Mouse (Mus musculus): ENCODE measurements at regions not wholly inside any gene's neighbourhood (a gene's known extent, or its start where the extent isn't known, plus 50 kb on each side); places are given as distances from the start of the nearest gene placed in this dataset.

GRCm38 (mm10) chr10:96442165-96442564 is 174.6 kb upstream of the Btg1 start:
- no peaks in the 10 kb centered on the region for H3K36me3 ChIP-seq
- no peak for DNase-seq (ENCODE audit: low spot score)
- H3K27ac ChIP-seq, result no peak overlapping the region
- no peaks in the 10 kb centered on the region for H3K9me3 ChIP-seq
- H3K4me1 ChIP-seq, result peaks cover 8% of the 10 kb centered on the region; the same call in 1 of the 2 replicates
- H3K27me3 ChIP-seq (ENCODE audit: insufficient read depth, poor library complexity, severe bottlenecking), result no peaks in the 10 kb centered on the region
- H3K4me3 ChIP-seq, result no peak overlapping the region

DNA sequence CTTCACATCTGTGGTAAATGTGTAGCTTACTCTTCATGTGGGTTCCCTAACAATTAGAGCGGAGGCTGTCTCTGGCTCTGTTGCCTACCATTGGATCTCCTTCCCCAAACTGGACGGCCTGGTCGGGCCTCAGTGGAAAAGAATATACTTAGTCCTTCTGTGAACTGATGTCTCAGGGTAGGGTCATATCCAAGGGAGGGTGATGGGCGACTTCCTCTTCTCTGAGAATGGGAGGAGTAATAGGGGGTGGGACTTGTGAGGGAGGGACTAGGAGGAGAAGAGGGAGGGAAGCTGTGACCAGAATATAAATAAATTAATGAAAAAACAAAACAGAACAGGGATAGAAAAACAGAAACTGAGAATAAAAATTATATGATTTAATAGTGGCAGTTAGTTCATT is 166.5 kb upstream of the Btg1 start:
- Histone ChIP-seq H3K36me3 (no peaks in the 10 kb centered on the region), H3K4me3 (no peak overlapping the region), H3K27me3 (ENCODE audit: insufficient read depth, poor library complexity, severe bottlenecking) (no peaks in the 10 kb centered on the region), H3K4me1 (no peaks in the 10 kb centered on the region), H3K27ac (no peak overlapping the region), H3K9me3 (0 out of 2 replicates have a peak, but pooled peaks cover 3% of the 10 kb centered on the region)
- no peak for DNase-seq (ENCODE audit: low spot score)
- WGBS, result 87% methylated on average over 4 of the region's 4 CpGs

DNA sequence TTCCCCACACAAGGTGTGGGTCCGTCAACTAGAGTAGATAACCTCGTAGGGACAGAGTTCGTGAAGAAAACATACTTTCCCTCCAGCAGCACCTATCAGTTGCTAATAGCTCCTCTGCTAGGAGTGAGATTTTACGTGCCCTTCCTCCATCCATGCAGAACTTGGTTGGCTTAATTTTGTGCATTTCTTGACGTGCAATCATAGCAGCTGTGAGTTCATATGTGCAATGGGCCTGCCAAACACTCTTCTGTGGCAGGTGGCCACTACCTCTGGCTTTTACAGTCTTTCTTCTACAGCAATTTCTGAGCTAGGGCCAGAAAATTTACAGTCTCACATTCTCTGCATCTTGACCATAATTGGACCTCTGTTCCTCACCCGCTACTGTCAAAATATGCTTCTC is 161.9 kb upstream of the Btg1 start:
- 84% methylated on average over 6 of the region's 6 CpGs for WGBS
- H3K9me3 ChIP-seq, result 0 out of 2 replicates have a peak, but pooled peaks cover 2% of the 10 kb centered on the region

DNA sequence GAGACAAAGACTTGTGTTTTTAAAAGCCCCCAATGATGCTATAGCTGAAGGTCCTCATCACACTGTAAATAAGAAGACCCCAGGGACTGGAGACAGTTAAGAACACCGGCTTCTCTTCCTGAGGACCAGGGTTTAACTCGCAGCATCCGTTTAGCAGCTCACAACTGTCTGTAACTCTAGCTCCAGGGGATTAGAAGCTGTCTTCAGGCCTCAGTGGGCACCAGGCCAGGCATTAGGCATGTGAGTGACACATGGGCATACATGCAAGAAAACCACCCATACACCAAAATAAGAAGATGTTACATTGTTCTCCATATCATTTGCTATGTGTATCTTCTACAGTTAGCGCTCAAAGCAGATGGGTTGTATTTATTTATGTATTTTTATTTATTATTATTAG is 158.3 kb upstream of the Btg1 start:
- H3K4me3 ChIP-seq, result no peak overlapping the region
- H3K27me3 ChIP-seq (ENCODE audit: insufficient read depth, poor library complexity, severe bottlenecking), result no peaks in the 10 kb centered on the region
- no peak for DNase-seq (ENCODE audit: low spot score)
- 77% methylated on average over 4 of the region's 4 CpGs for WGBS
- no peaks in the 10 kb centered on the region for H3K4me1 ChIP-seq
- no peaks in the 10 kb centered on the region for H3K9me3 ChIP-seq
- H3K27ac ChIP-seq, result no peak overlapping the region
- H3K36me3 ChIP-seq, result no peaks in the 10 kb centered on the region

More for the DNA sequence above, 161.9 kb upstream of the Btg1 start:
- H3K27me3 ChIP-seq (ENCODE audit: insufficient read depth, poor library complexity, severe bottlenecking), result no peaks in the 10 kb centered on the region
- no peak for DNase-seq (ENCODE audit: low spot score)
- no peak overlapping the region for H3K27ac ChIP-seq
- no peaks in the 10 kb centered on the region for H3K36me3 ChIP-seq
- no peaks in the 10 kb centered on the region for H3K4me1 ChIP-seq
- no peak overlapping the region for H3K4me3 ChIP-seq

- Histone ChIP-seq H3K9me3 (no peaks in the 10 kb centered on the region), H3K27ac (no peak overlapping the region), H3K27me3 (ENCODE audit: insufficient read depth, poor library complexity, severe bottlenecking) (no peaks in the 10 kb centered on the region), H3K4me3 (no peak overlapping the region), H3K36me3 (no peaks in the 10 kb centered on the region), H3K4me1 (no peaks in the 10 kb centered on the region)
- DNase-seq (ENCODE audit: low spot score), result no peak
- WGBS, result 78% methylated on average over 3 of the region's 3 CpGs
Observed at GRCm38 (mm10) chr10:96459186-96459585, 157.6 kb upstream of the Btg1 start.

DNA sequence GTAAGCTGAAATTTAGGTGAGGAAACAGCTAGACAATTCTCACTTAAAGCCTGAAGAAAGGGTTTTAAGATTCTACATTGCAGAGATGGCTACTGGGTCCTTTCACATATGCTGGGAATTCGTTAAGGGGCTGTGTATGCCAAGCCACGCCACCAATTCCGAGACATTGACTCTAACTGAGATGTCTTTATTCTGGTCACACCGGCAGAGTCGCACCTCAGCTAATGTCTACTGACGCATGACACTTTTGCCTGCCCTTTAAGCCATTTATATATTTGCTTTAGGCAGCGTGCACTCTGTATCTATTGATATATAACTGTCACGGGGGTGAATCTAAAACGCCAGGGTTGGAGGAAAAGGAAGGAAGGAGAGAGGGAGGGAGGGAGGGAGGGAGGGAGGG is 156.7 kb upstream of the Btg1 start:
- DNase-seq (ENCODE audit: low spot score), result no peak
- no peaks in the 10 kb centered on the region for H3K27me3 ChIP-seq (ENCODE audit: insufficient read depth, poor library complexity, severe bottlenecking)
- no peak overlapping the region for H3K4me3 ChIP-seq
- no peak overlapping the region for H3K27ac ChIP-seq
- 80% methylated on average over 9 of the region's 9 CpGs for WGBS
- no peaks in the 10 kb centered on the region for H3K4me1 ChIP-seq
- H3K36me3 ChIP-seq, result no peaks in the 10 kb centered on the region
- H3K9me3 ChIP-seq, result no peaks in the 10 kb centered on the region

DNA sequence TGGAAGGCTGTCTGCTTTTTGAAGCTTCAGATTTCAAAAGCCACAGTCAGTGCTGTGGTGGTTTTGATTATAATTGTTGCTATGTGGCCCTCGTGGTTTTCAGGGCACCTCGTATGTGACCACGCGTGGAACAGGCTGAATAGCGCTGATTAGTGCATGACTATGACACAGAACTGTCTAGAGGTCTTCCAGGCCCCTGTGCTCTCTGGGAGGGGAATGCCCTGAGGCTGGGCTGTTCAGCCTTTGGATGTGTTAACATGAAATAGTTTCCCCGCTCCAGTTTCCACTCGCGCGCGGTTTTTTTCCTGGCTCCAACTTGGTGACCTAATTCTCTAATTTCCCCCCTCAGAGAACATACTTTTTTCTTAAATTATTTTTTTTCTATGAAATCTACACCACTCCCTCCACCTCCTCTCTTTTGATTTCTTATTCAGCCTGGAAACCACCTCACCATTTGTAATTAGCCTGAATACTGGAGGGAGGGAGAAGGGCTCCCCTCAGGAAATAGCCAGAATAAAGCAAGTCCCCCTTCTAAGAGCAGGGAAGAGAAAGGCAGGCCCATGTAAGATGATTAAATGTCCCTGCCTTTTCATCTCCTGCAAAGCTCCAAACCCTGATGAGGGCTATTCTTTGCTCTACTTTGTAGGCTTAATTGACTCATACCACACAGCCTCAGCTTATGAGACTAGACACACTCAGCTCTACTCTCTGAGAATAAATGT is 156.0 kb upstream of the Btg1 start:
- 83% methylated on average over 10 of the region's 10 CpGs for WGBS
- no peaks in the 10 kb centered on the region for H3K36me3 ChIP-seq
- no peak overlapping the region for H3K27ac ChIP-seq
- no peaks in the 10 kb centered on the region for H3K9me3 ChIP-seq
- H3K27me3 ChIP-seq (ENCODE audit: insufficient read depth, poor library complexity, severe bottlenecking), result no peaks in the 10 kb centered on the region
- no peak overlapping the region for H3K4me3 ChIP-seq
- DNase-seq (ENCODE audit: low spot score), result no peak
- no peaks in the 10 kb centered on the region for H3K4me1 ChIP-seq

DNA sequence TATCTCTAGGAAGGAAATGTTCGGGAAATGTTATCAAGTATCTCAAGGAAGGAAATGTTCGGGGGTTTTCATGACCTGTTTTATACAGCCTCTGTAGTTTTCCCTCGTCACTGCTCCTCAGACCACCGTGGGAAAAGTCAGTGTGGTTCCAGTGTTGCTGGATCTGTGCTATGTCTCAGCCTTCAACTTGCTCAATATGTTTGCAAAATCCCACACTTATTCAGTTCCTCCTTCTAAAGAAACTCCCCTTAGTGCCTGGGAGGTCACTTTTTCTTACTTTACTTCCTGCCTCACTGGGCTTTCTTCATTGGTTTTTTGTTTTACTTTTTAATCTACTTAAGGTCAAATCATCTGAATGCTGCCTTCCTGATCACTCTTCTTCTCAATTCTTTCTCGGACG is 150.8 kb upstream of the Btg1 start:
- no peak for DNase-seq (ENCODE audit: low spot score)
- Histone ChIP-seq H3K36me3 (no peaks in the 10 kb centered on the region), H3K9me3 (no peaks in the 10 kb centered on the region), H3K27ac (no peak overlapping the region), H3K4me3 (no peak overlapping the region), H3K27me3 (ENCODE audit: insufficient read depth, poor library complexity, severe bottlenecking) (no peaks in the 10 kb centered on the region), H3K4me1 (no peaks in the 10 kb centered on the region)
- WGBS, result 73% methylated on average over 6 of the region's 6 CpGs

DNA sequence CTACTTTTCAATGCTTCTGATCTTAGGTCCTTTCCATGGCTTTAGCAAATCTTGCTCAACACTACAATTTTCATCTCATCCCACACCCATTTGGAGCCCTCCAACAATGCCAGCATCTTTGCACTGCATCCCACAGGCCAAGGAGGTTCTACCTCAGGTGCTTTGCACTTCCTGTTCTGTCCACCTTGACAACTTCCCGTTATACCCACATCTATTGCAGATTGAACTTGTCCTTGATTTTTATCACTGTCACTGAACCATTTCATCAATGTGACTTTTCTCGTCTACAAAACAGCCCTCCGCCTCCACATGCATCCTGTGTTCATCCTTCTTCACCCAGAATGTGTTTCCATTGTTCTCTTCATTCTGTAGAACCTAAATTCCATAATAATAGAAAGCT is 150.0 kb upstream of the Btg1 start:
- Histone ChIP-seq H3K4me1 (no peaks in the 10 kb centered on the region), H3K9me3 (no peaks in the 10 kb centered on the region), H3K27ac (no peak overlapping the region), H3K4me3 (no peak overlapping the region), H3K27me3 (ENCODE audit: insufficient read depth, poor library complexity, severe bottlenecking) (no peaks in the 10 kb centered on the region), H3K36me3 (no peaks in the 10 kb centered on the region)
- 85% methylated on average over 3 of the region's 3 CpGs for WGBS
- DNase-seq (ENCODE audit: low spot score), result no peak

GRCm38 (mm10) chr10:96467661-96468060 is 149.1 kb upstream of the Btg1 start:
- WGBS, result 80% methylated on average over 4 of the region's 4 CpGs
- DNase-seq (ENCODE audit: low spot score), result no peak
- H3K4me3 ChIP-seq, result no peak overlapping the region
- no peaks in the 10 kb centered on the region for H3K4me1 ChIP-seq
- H3K27me3 ChIP-seq (ENCODE audit: insufficient read depth, poor library complexity, severe bottlenecking), result no peaks in the 10 kb centered on the region
- no peak overlapping the region for H3K27ac ChIP-seq
- H3K9me3 ChIP-seq, result no peaks in the 10 kb centered on the region
- no peaks in the 10 kb centered on the region for H3K36me3 ChIP-seq

DNA sequence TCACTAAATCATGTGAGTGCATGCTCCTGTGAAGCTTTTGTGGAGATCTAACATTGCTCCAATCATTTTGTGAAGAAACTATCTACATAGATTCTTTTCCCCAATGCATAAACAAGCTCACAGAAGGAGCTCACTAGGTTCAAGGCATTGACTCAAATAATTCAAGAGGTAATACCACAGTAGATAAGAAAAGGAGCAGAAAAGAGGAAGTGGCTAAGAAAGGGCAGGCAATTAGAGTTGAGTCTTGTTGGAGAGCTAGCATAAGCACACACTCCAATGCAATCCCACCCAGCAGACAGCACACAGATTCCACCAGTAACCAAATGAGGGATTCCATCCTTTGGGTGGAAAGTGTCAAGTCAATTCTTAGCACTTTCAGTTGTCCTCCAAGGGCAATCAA is 145.3 kb upstream of the Btg1 start:
- DNase-seq (ENCODE audit: low spot score), result no peak
- H3K36me3 ChIP-seq, result no peaks in the 10 kb centered on the region
- no peak overlapping the region for H3K27ac ChIP-seq
- no peaks in the 10 kb centered on the region for H3K27me3 ChIP-seq (ENCODE audit: insufficient read depth, poor library complexity, severe bottlenecking)
- no peaks in the 10 kb centered on the region for H3K9me3 ChIP-seq
- H3K4me1 ChIP-seq, result no peaks in the 10 kb centered on the region
- no peak overlapping the region for H3K4me3 ChIP-seq

GRCm38 (mm10) chr10:96479350-96479749 is 137.5 kb upstream of the Btg1 start:
- H3K4me1 ChIP-seq, result peaks cover 4% of the 10 kb centered on the region; the same call in 1 of the 2 replicates
- WGBS, result 76% methylated on average over 12 of the region's 12 CpGs

DNA sequence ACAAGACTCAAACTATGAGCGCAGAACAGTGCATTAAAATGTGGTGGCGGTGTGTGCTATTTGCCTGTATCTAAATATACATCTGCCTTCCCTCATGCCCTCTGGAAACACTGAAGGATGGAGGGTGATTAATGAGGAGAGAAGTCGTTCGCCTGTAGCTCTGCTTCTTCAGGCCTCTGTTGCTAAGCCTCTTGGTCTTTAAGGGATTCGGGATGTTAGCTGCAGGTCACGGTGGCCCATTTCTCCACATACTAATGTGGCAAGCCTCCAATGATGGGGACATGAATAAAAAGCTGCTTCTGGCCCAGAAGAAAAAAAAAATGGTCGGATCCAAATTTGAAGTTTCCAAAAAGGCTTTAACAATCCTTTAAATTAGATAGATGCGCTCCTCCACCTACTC is 137.0 kb upstream of the Btg1 start:
- H3K4me3 ChIP-seq, result no peak overlapping the region
- no peaks in the 10 kb centered on the region for H3K36me3 ChIP-seq
- no peak for DNase-seq (ENCODE audit: low spot score)
- peaks cover 4% of the 10 kb centered on the region; the same call in 1 of the 2 replicates for H3K4me1 ChIP-seq
- WGBS, result 71% methylated on average over 8 of the region's 8 CpGs
- H3K27ac ChIP-seq, result no peak overlapping the region
- H3K9me3 ChIP-seq, result no peaks in the 10 kb centered on the region
- H3K27me3 ChIP-seq (ENCODE audit: insufficient read depth, poor library complexity, severe bottlenecking), result no peaks in the 10 kb centered on the region

More at GRCm38 (mm10) chr10:96479350-96479749, 137.5 kb upstream of the Btg1 start:
- H3K36me3 ChIP-seq, result no peaks in the 10 kb centered on the region
- H3K4me3 ChIP-seq, result no peak overlapping the region
- H3K27ac ChIP-seq, result no peak overlapping the region
- no peaks in the 10 kb centered on the region for H3K27me3 ChIP-seq (ENCODE audit: insufficient read depth, poor library complexity, severe bottlenecking)
- no peak for DNase-seq (ENCODE audit: low spot score)
- H3K9me3 ChIP-seq, result no peaks in the 10 kb centered on the region
